Mouse (Mus musculus) left cerebral cortex, postnatal 14 days (tissue): ENCODE results near the gene Canx. TPM values are rescaled to one million over a fixed set of nuclear protein-coding genes. Genes with fewer than 3 reads are reported as not detected.

Experiments used
- DNase-seq, 2 experiments: peaks; one replicate each; pipeline ENCODE4 v3.0.0; 2021 to 2022; ENCODE audit warnings: low spot score in 2 of 2, mixed read lengths in 1 of 2
- intact Hi-C: fragments of 180-260 bp; cut with DNase I; formaldehyde crosslinking; loops from one replicate; pipeline ENCODE4 v1.15.1; 2025
- microRNA-seq, 2 experiments: library from miRNA; unstranded; fragments of <30 nt; microRNA quantifications; one replicate each; pipeline ENCODE4 v1.2.0; 2022
- total RNA-seq, 2 experiments: library from RNA; stranded (reverse); gene quantifications; 2 replicates each; pipeline ENCODE4 v1.2.3; 2021

The Canx gene
- total RNA-seq, 2 experiments from 2014 or later = 404 to 407 TPM

DNA sequence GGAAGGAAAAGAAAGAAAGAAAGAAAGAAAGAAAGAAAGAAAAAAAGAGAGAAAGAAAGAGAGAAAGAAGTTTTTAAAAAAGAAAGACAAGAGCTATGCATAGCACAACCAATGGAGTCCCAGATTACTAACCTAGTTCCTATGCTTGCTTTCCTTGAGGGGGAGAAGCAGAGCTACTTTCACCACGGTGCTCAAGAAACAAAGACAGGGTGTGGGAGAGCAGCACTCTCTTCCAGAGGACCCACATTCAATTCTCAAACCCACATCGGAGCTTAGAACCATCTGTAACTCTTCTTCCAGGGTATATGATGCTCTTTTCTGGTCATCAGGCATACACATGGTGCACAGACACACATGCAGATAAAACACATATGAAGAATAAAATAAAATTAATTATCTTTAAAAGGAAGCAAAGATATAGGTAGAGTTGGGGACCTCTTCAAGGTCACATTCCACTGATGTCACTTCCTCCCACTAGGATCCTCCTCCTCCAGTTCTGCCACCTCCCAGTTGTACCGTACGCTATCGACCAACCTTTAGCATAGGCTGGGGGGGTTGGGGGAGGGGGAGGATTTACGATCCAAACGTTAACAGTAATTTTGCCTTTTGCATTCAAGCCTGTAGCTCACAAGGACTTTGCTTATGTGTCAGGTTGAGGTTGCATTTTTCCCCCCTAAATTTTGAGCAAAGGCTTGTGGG lies 76.9 kb downstream of the Canx start:
- intact Hi-C loops = no loop called here
- no peak for DNase-seq

DNA sequence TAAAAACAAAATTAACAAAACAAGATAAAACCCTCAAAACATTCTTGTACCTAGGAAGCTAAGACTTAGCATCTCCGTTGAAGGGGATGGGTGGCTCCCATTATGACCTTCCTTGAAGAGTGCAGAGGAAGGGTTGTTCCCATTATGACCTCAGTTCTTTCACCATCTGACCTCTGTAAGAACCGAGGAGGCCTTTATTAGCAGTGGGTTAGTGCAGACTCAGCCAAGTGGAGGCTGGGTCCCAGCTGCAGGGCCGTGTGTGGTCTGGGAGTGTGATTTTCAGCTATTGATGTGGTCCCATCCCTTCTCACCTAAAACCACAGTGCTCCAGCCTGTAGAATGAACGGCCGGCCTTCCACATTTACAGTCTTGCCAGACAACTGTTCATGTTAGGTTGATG lies 80.2 kb downstream of the Canx start:
- no peak for DNase-seq
- intact Hi-C loops = no loop called here

Small RNAs within 50 kb of the gene (microRNA-seq; reads per million reads assigned to microRNA genes)
- 0 reads per million in 2 experiments for gene Mir804

Other genes with a start within 250 kb of the Canx start
- 100 to 1,000 TPM in 1 of 2 experiments, 10 to 100 TPM in 1; 90.3 to 103 TPM for gene Tbc1d9b, start 194.3 kb downstream of the Canx start, total RNA-seq
- 10 to 100 TPM; 15.1 to 18.1 TPM for gene Mrnip, start 151.2 kb downstream of the Canx start, total RNA-seq
- gene Sqstm1, start 114.8 kb downstream of the Canx start, total RNA-seq = 100 to 1,000 TPM; 394 to 430 TPM
- 100 to 1,000 TPM in 1 of 2 experiments, 10 to 100 TPM in 1; 97.3 to 100 TPM for gene Mgat4b, start 114.8 kb downstream of the Canx start, total RNA-seq
- 10 to 100 TPM; 11.4 to 11.6 TPM for gene Ltc4s, start 87.1 kb downstream of the Canx start, total RNA-seq
- 1 to 10 TPM; 8.8 to 8.9 TPM for gene Maml1, start 33.4 kb downstream of the Canx start, total RNA-seq
- not detected for gene Cby3, start 28.8 kb upstream of the Canx start, total RNA-seq
- 100 to 1,000 TPM; 201 to 225 TPM for gene Hnrnph1, start 51.3 kb upstream of the Canx start, total RNA-seq
- gene Rufy1, start 105.5 kb upstream of the Canx start, total RNA-seq = 10 to 100 TPM; 25.5 to 25.8 TPM